Mouse (Mus musculus) layer of hippocampus, postnatal 36 days (tissue): ENCODE measurements at regions not wholly inside any gene's neighbourhood (a gene's known extent, or its start where the extent isn't known, plus 50 kb on each side); places are given as distances from the start of the nearest gene placed in this dataset.

Experiments
- DNase-seq, 2 experiments: peaks; one replicate each; pipeline ENCODE4 v3.0.0; 2022

- no peak for DNase-seq
Measured at GRCm38 (mm10) chr11:117036977-117037376, 78.0 kb upstream of the Sec14l1 start.

- DNase-seq = no peak
Measured at GRCm38 (mm10) chr11:117038282-117039106, 76.5 kb upstream of the Sec14l1 start.

GRCm38 (mm10) chr11:117040829-117041228 is 74.1 kb upstream of the Sec14l1 start:
- no peak for DNase-seq

- DNase-seq = no peak
Measured at GRCm38 (mm10) chr11:117042336-117042735, 72.6 kb upstream of the Sec14l1 start.

- peak; percentile 64 to 66 for DNase-seq
Measured at GRCm38 (mm10) chr11:117043524-117043923, 71.4 kb upstream of the Sec14l1 start.

GRCm38 (mm10) chr11:117044731-117045130 is 70.2 kb upstream of the Sec14l1 start:
- DNase-seq = no peak

DNA sequence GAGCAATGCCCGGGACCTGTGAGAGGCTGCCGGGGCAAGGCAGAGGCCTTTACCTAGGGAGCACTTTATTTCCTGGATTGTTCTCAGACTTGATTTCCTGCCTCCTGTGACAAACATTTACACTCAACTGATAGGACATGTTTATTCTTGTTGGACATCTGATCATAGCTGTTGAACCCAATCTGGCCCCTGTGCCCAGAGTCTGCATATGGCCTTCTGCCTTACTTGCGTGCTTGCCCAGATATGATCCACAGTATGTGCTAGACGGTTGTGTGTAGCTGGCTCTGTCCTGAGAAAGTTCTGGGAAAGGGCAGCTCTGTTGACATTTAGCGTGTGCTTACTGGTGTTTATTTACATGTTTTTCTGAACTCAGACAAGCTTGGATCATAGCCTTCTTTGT is 68.3 kb upstream of the Sec14l1 start:
- DNase-seq = no peak

- DNase-seq = no peak
Measured at GRCm38 (mm10) chr11:117047172-117047950, 67.6 kb upstream of the Sec14l1 start.

GRCm38 (mm10) chr11:117048911-117049310 is 66.1 kb upstream of the Sec14l1 start:
- DNase-seq = no peak

DNA sequence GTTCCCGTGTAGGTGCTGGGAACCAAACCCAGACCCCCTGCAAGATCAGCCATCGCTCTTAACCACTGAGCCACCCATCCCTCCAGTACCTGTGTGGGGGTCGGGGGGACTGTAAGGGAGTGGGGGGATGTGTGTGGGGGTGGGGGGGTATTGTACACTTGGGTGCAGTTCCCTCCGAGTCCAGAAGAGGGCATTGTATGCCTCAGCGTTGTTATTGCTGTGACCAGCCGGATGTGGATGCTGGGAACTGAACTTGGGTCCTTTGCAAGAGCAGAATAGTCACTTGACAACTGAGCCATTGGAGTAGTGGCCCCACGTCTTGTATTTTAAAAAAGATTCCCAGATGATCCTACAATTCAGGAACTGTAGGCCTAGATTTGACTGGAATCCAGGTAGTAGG is 64.2 kb upstream of the Sec14l1 start:
- no peak for DNase-seq

DNA sequence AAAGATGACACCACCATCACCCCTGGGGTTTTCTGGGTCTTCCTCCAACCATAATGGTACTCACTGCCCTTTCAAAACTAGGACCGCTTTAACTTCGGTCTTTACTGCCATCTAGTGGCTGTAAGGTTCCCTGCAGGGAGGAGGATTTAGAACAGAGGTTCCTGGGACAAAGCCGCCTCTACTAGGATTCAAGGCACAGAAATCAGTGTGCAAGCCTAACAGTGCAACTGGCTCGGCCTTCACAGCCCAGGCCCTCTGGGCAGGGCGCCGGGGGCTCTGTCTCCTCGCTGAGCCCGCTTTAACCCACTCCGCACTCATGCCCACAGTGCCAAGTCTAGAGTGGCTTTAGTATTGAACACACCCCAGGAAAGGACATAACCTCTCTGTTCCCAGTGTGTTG is 58.0 kb upstream of the Sec14l1 start:
- DNase-seq = peak; percentile 59 to 74

DNA sequence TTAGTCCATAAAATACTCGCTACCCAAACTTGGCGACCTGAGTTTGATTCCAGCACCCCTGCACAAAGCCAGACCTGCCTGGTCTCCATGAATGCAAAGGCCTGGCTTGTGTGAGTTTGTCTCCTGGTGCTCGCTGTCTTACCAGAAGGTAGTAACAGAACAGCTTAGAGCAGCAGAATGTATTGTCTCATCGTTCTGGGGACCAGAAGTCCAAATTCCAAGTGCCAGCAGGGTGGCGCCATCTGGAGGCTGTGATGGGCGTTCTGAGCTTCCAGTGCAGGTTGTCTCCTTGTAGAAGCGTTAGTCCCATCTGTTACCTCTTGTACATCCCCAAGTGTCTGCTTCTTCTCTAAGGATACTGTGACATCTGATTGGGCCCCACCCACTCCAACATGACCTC is 57.5 kb upstream of the Sec14l1 start:
- peak; percentile 70 to 71 for DNase-seq

GRCm38 (mm10) chr11:117059120-117059519 is 55.8 kb upstream of the Sec14l1 start:
- no peak for DNase-seq

DNA sequence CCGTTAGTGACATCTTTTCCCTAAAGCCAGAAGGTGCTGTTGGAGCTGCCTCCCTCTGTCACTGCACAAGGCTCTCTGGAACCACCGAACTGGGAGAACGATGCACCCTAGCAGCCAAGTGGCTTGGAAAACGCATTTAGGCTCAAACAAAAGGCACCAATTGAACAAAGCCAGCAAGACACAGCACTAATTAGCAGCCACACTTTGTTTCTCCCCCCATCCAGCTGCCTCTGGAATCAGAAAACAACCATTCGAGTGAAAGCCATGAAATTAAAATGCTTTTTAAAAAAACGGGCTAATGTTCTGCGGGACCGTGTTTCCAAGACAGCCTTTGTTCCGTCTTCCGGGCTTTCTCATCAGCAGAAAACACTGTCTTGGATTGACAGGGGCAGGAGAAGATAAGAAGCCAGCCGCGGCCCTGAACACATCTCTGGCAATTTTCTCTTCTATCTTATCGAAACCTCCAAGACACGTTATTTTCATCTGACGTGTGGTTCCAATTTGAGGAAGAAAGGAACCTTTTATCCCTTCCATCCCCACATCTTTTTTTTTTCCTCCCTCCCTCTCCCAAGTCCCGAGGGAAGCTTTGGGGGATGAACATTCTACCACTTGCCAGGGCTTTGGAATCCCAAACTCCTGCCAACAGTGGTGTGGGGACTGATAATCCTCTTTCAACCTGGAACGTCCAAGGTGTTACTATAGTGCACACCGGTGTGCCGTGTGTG is 54.8 kb upstream of the Sec14l1 start:
- peak in 1 of 2 experiments; percentile 44 for DNase-seq

DNA sequence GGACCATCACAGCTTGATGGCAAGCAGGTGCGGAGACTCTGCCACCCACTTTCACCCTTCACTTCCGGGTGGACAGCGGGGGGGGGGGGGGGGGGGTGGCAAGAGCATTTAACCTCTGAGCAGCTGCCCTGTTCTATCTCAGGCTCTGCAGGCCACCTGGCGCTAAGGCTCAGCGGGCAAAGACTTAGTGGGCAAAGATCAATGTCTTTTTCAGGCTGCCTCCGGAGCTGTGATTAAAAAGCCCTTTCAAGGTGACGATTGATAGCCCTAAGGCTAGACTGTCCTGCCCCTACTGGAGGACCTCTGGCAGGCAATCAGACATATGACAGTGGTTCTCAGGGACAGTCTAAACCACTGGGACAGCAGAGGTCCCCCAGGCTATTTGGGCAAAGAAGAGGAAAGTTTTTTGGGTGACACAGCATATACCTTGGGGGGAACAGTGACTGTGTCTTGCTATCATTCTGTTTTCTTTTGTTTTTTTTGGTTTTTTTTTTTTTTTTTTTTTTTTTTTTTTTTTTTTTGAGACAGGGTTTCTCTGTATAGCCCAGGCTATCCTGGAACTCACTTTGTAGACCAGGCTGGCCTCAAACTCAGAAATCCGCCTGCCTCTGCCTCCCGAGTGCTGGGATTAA is 54.1 kb upstream of the Sec14l1 start:
- DNase-seq = no peak

- DNase-seq = peak in 1 of 2 experiments; percentile 40
Measured at GRCm38 (mm10) chr11:117062772-117063499, 52.0 kb upstream of the Sec14l1 start.
